Mouse (Mus musculus) midbrain, embryonic 13.5 days (tissue): Measurements from ENCODE around the gene Tprn. TPM values are rescaled to one million over a fixed set of nuclear protein-coding genes. Genes with fewer than 3 reads are reported as not detected.
A peak's percentile ranks its signal among the peaks of the same experiment; 100 is the strongest.

Source experiments
- ATAC-seq: fragments of 200-750 bp; cut with Nextera tagmentation; 2 replicates; pipeline ENCODE4 v1.8.0; 2017; ENCODE audit warnings: mild to moderate bottlenecking, moderate TSS enrichment, moderate library complexity
- H3K27ac ChIP-seq: fragments of 300-500 bp; sonication (generic); 2 replicates; pipeline ENCODE4 v1.5.1; 2015; ENCODE audit warnings: inconsistent platforms, mild to moderate bottlenecking, moderate library complexity
- H3K27me3 ChIP-seq: fragments of 300-500 bp; sonication (generic); 2 replicates; pipeline ENCODE4 v1.6.1; 2015; ENCODE audit warnings: mild to moderate bottlenecking, inconsistent platforms
- H3K36me3 ChIP-seq: fragments of 300-500 bp; sonication (generic); 2 replicates; pipeline ENCODE4 v1.6.1; 2015; ENCODE audit warnings: mild to moderate bottlenecking, inconsistent platforms
- H3K4me1 ChIP-seq: fragments of 300-500 bp; sonication (generic); replicated peaks from 2 replicates; pipeline ENCODE4 v1.6.1; 2015; ENCODE audit warnings: inconsistent platforms
- H3K4me2 ChIP-seq: fragments of 300-500 bp; sonication (generic); replicated peaks from 2 replicates; pipeline ENCODE4 v1.6.1; 2015; ENCODE audit warnings: moderate library complexity, mild to moderate bottlenecking, inconsistent platforms
- H3K4me3 ChIP-seq: fragments of 300-500 bp; sonication (generic); replicated peaks from 2 replicates; pipeline ENCODE4 v1.5.1; 2015; ENCODE audit warnings: mild to moderate bottlenecking, inconsistent platforms
- H3K9ac ChIP-seq: fragments of 300-500 bp; sonication (generic); replicated peaks from 2 replicates; pipeline ENCODE4 v1.6.1; 2015; ENCODE audit warnings: mild to moderate bottlenecking, inconsistent platforms
- H3K9me3 ChIP-seq: fragments of 300-500 bp; sonication (generic); 2 replicates; pipeline ENCODE4 v1.6.1; 2016; ENCODE audit warnings: mild to moderate bottlenecking, inconsistent platforms
- WGBS: fragments of 180-500 bp; shearing (Covaris S2); methylation state at CpG from one replicate; pipeline ENCODE4 v1.1.7; 2015; 5-methylcytosine and 5-hydroxymethylcytosine counted together
- polyA plus RNA-seq: library from polyadenylated mRNA; unstranded; fragments of >200 nt; fragmentation: Nextera tagmentation; extraction: Ambion mirVana; gene quantifications from 2 replicates; pipeline ENCODE4 v1.2.1, GENCODE M21; 2015

Tprn gene
- polyA plus RNA-seq, 1 experiment from 2014 or later, result 13.3 TPM

GRCm38 (mm10) chr2:25304657-25305541 is 42.5 kb downstream of the Tprn start:
- Histone ChIP-seq H3K36me3 (no peaks in the 10 kb centered on the region; the same call in 1 of the 2 replicates), H3K27me3 (peaks cover 73% of the 10 kb centered on the region)

GRCm38 (mm10) chr2:25305587-25306359 is 43.4 kb downstream of the Tprn start:
- H3K27me3 ChIP-seq, result peaks cover 82% of the 10 kb centered on the region
- peaks cover 6% of the 10 kb centered on the region; the same call in 1 of the 2 replicates for H3K36me3 ChIP-seq
- H3K9ac ChIP-seq, result peak overlapping the region; percentile 70
- no peaks in the 10 kb centered on the region for H3K9me3 ChIP-seq
- H3K27ac ChIP-seq, result no peak overlapping the region
- H3K4me2 ChIP-seq, result peak overlapping the region; percentile 79
- ATAC-seq, result no peak; the same call in 1 of the 2 replicates
- H3K4me1 ChIP-seq, result peaks cover 16% of the 10 kb centered on the region
- 48% methylated on average over 14 of the region's 14 CpGs for WGBS
- H3K4me3 ChIP-seq, result peak overlapping the region; percentile 49

More at GRCm38 (mm10) chr2:25304657-25305541, 42.5 kb downstream of the Tprn start:
- Histone ChIP-seq H3K4me2 (peak overlapping the region; percentile 79), H3K27ac (peak overlapping the region; percentile 65), H3K9ac (peak overlapping the region; percentile 70), H3K4me3 (peak overlapping the region; percentile 49), H3K9me3 (no peaks in the 10 kb centered on the region), H3K4me1 (peaks cover 16% of the 10 kb centered on the region)
- 2% methylated on average over 44 of the region's 45 CpGs for WGBS
- peak; percentile 94 for ATAC-seq

GRCm38 (mm10) chr2:25310180-25310579 is 47.8 kb downstream of the Tprn start:
- H3K9me3 ChIP-seq, result no peaks in the 10 kb centered on the region
- no peak overlapping the region for H3K27ac ChIP-seq
- H3K27me3 ChIP-seq, result peaks cover 99% of the 10 kb centered on the region
- H3K4me1 ChIP-seq, result peaks cover 5% of the 10 kb centered on the region; the same call in 1 of the 2 replicates
- peaks cover 17% of the 10 kb centered on the region for H3K36me3 ChIP-seq
- H3K4me2 ChIP-seq, result no peak overlapping the region
- no peak overlapping the region for H3K9ac ChIP-seq
- ATAC-seq, result no peak
- WGBS, result 58% methylated on average over 10 of the region's 10 CpGs
- H3K4me3 ChIP-seq, result no peak overlapping the region

- no peak overlapping the region for H3K27ac ChIP-seq
- ATAC-seq, result no peak
- H3K9ac ChIP-seq, result no peak overlapping the region
- peaks cover 98% of the 10 kb centered on the region for H3K27me3 ChIP-seq
- no peak overlapping the region for H3K4me2 ChIP-seq
- peaks cover 17% of the 10 kb centered on the region for H3K36me3 ChIP-seq
- no peaks in the 10 kb centered on the region for H3K9me3 ChIP-seq
- no peak overlapping the region for H3K4me3 ChIP-seq
- 3% methylated on average over 22 of the region's 22 CpGs for WGBS
- no peaks in the 10 kb centered on the region for H3K4me1 ChIP-seq
Measured at GRCm38 (mm10) chr2:25310969-25311368, 48.6 kb downstream of the Tprn start.

- peaks cover 98% of the 10 kb centered on the region for H3K27me3 ChIP-seq
- 8% methylated on average over 11 of the region's 11 CpGs for WGBS
- H3K9me3 ChIP-seq, result no peaks in the 10 kb centered on the region
- ATAC-seq, result no peak
- H3K4me2 ChIP-seq, result no peak overlapping the region
- H3K9ac ChIP-seq, result no peak overlapping the region
- H3K4me3 ChIP-seq, result no peak overlapping the region
- H3K36me3 ChIP-seq, result peaks cover 17% of the 10 kb centered on the region
- no peak overlapping the region for H3K27ac ChIP-seq
- no peaks in the 10 kb centered on the region for H3K4me1 ChIP-seq
Measured at GRCm38 (mm10) chr2:25311491-25311891, 49.1 kb downstream of the Tprn start.

- H3K4me1 ChIP-seq, result peaks cover 20% of the 10 kb centered on the region
- H3K36me3 ChIP-seq, result peaks cover 1% of the 10 kb centered on the region; the same call in 1 of the 2 replicates
- H3K9ac ChIP-seq, result peak overlapping the region; percentile 69
- H3K4me2 ChIP-seq, result peak overlapping the region; percentile 69
- no peaks in the 10 kb centered on the region for H3K9me3 ChIP-seq
- peak overlapping the region; percentile 55 for H3K4me3 ChIP-seq
- 7% methylated on average over 31 of the region's 31 CpGs for WGBS
- H3K27me3 ChIP-seq, result peaks cover 87% of the 10 kb centered on the region
- peak; percentile 72 for ATAC-seq
- peak overlapping the region; percentile 70 for H3K27ac ChIP-seq
Measured at GRCm38 (mm10) chr2:25318119-25318966, 55.9 kb downstream of the Tprn start.

- H3K4me3 ChIP-seq, result peak within 1 kb of the TSS; percentile 55
- H3K9me3 ChIP-seq, result no peaks in the 10 kb centered on the region
- H3K36me3 ChIP-seq, result no peaks in the 10 kb centered on the region
- WGBS, result 9% methylated on average over 57 of the region's 58 CpGs
- peaks cover 20% of the 10 kb centered on the region for H3K4me1 ChIP-seq
- H3K9ac ChIP-seq, result peak within 1 kb of the TSS; percentile 69
- peak within 1 kb of the TSS; percentile 69 for H3K4me2 ChIP-seq
- peaks cover 79% of the 10 kb centered on the region for H3K27me3 ChIP-seq
- peak; percentile 85 for ATAC-seq
- H3K27ac ChIP-seq, result peak within 1 kb of the TSS; percentile 70
Measured at GRCm38 (mm10) chr2:25318971-25319773, 56.8 kb downstream of the Tprn start, which contains the start of gene Grin1. Gene Grin1 (minus strand): TSS chr2:25319187.

Other genes starting within 250 kb of the Tprn start
- 110 and 115 TPM in 2 replicates for gene Nsmf, start 208.3 kb upstream of the Tprn start, polyA plus RNA-seq
- gene Entpd8, start 182.3 kb upstream of the Tprn start, polyA plus RNA-seq, result not detected in 2 replicates
- 0.16 TPM in 1 of 2 replicates, not detected in the other for gene Noxa1, start 167.5 kb upstream of the Tprn start, polyA plus RNA-seq
- 26.8 and 33.9 TPM in 2 replicates for gene Nrarp, start 81.9 kb upstream of the Tprn start, polyA plus RNA-seq
- 1.1 and 1.2 TPM in 2 replicates for gene Tor4a, start 65.7 kb upstream of the Tprn start, polyA plus RNA-seq
- gene Nelfb, start 51.1 kb upstream of the Tprn start, polyA plus RNA-seq, result 113 and 117 TPM in 2 replicates
- not detected in 2 replicates for gene Stpg3, start 48.0 kb upstream of the Tprn start, polyA plus RNA-seq
- 0.89 TPM in 1 of 2 replicates, not detected in the other for gene Fam166a, start 43.9 kb upstream of the Tprn start, polyA plus RNA-seq
- gene Tubb4b, start 37.9 kb upstream of the Tprn start, polyA plus RNA-seq, result 362 and 392 TPM in 2 replicates
- not detected in 2 replicates for gene Slc34a3, start 28.3 kb upstream of the Tprn start, polyA plus RNA-seq
- not detected in 2 replicates for gene Rnf224, start 25.8 kb upstream of the Tprn start, polyA plus RNA-seq
- 64.5 and 73.2 TPM in 2 replicates for gene Rnf208, start 20.4 kb upstream of the Tprn start, polyA plus RNA-seq
- not detected in 2 replicates for gene Cysrt1, start 20.2 kb upstream of the Tprn start, polyA plus RNA-seq
- 4.9 and 5.1 TPM in 2 replicates for gene AL732309.1, start 15.8 kb upstream of the Tprn start, polyA plus RNA-seq
- 18.6 and 19.6 TPM in 2 replicates for gene Tmem203, start 7.2 kb upstream of the Tprn start, polyA plus RNA-seq
- gene Ssna1, start 9.8 kb downstream of the Tprn start, polyA plus RNA-seq, result 205 and 216 TPM in 2 replicates
- 147 and 149 TPM in 2 replicates for gene Anapc2, start 9.9 kb downstream of the Tprn start, polyA plus RNA-seq
- gene Tmem210, start 25.5 kb downstream of the Tprn start, polyA plus RNA-seq, result not detected in 2 replicates
- 0.27 TPM in 1 of 2 replicates, not detected in the other for gene Lrrc26, start 27.3 kb downstream of the Tprn start, polyA plus RNA-seq
- 17.5 and 19.0 TPM in 2 replicates for gene Grin1, start 56.6 kb downstream of the Tprn start, polyA plus RNA-seq
- 60.0 and 66.4 TPM in 2 replicates for gene Man1b1, start 69.7 kb downstream of the Tprn start, polyA plus RNA-seq
- 19.9 and 23.7 TPM in 2 replicates for gene Dpp7, start 93.7 kb downstream of the Tprn start, polyA plus RNA-seq
- gene Uap1l1, start 103.1 kb downstream of the Tprn start, polyA plus RNA-seq, result 3.9 and 4.4 TPM in 2 replicates
- 23.1 and 25.5 TPM in 2 replicates for gene Sapcd2, start 109.7 kb downstream of the Tprn start, polyA plus RNA-seq
- 0.62 and 1.0 TPM in 2 replicates for gene Entpd2, start 133.3 kb downstream of the Tprn start, polyA plus RNA-seq
- gene Npdc1, start 136.7 kb downstream of the Tprn start, polyA plus RNA-seq, result 380 and 389 TPM in 2 replicates
- gene Fut7, start 160.6 kb downstream of the Tprn start, polyA plus RNA-seq, result 0.49 TPM in 1 of 2 replicates, not detected in the other
- 10.2 and 11.1 TPM in 2 replicates for gene Abca2, start 166.1 kb downstream of the Tprn start, polyA plus RNA-seq
- gene Clic3, start 194.2 kb downstream of the Tprn start, polyA plus RNA-seq, result 2.7 and 4.0 TPM in 2 replicates
- 85.7 and 92.1 TPM in 2 replicates for gene Paxx, start 198.5 kb downstream of the Tprn start, polyA plus RNA-seq
- gene Ptgds, start 207.4 kb downstream of the Tprn start, polyA plus RNA-seq, result 48.6 and 80.5 TPM in 2 replicates
- not detected in 2 replicates for gene Lcn12, start 231.3 kb downstream of the Tprn start, polyA plus RNA-seq
- gene Fbxw5, start 238.1 kb downstream of the Tprn start, polyA plus RNA-seq, result 120 and 122 TPM in 2 replicates
- 5.6 and 7.2 TPM in 2 replicates for gene C8g, start 239.1 kb downstream of the Tprn start, polyA plus RNA-seq